Mouse (Mus musculus): ENCODE measurements around the gene Fggy. TPM values are rescaled to one million over a fixed set of nuclear protein-coding genes. Genes with fewer than 3 reads are reported as not detected.

Gene Fggy
- polyA plus RNA-seq, 1 experiment from 2014 or later, result 9.3 TPM

GRCm38 (mm10) chr4:95738725-95739124 is 181.4 kb downstream of the Fggy start:
- Histone ChIP-seq H3K4me3 (ENCODE audit: low read depth, low read length) (no peak overlapping the region), H3K4me2 (ENCODE audit: low read depth, low read length) (no peak overlapping the region), H3K4me1 (ENCODE audit: control insufficient read depth, insufficient read depth, low read length) (peaks cover 5% of the 10 kb centered on the region), H3K36me3 (ENCODE audit: control insufficient read depth, insufficient read depth, low read length) (no peaks in the 10 kb centered on the region), H3K27me3 (ENCODE audit: control insufficient read depth, insufficient read depth, low read length) (no peaks in the 10 kb centered on the region), H3K9ac (replicated peaks; ENCODE audit: low read depth, low read length) (no peak overlapping the region), H3K27ac (ENCODE audit: low read depth, low read length) (no peak overlapping the region), H3K9me3 (ENCODE audit: control insufficient read depth, low read length) (no peaks in the 10 kb centered on the region)
- WGBS, result 75% methylated on average over 4 of the region's 4 CpGs
- ATAC-seq (ENCODE audit: low read depth), result no peak

- WGBS, result 77% methylated on average over 7 of the region's 7 CpGs
- Histone ChIP-seq H3K4me2 (ENCODE audit: low read depth, low read length) (no peak overlapping the region), H3K4me1 (ENCODE audit: control insufficient read depth, insufficient read depth, low read length) (no peaks in the 10 kb centered on the region), H3K27ac (ENCODE audit: low read depth, low read length) (no peak overlapping the region), H3K9me3 (ENCODE audit: control insufficient read depth, low read length) (no peaks in the 10 kb centered on the region), H3K27me3 (ENCODE audit: control insufficient read depth, insufficient read depth, low read length) (no peaks in the 10 kb centered on the region), H3K9ac (replicated peaks; ENCODE audit: low read depth, low read length) (no peak overlapping the region), H3K36me3 (ENCODE audit: control insufficient read depth, insufficient read depth, low read length) (no peaks in the 10 kb centered on the region), H3K4me3 (ENCODE audit: low read depth, low read length) (no peak overlapping the region)
- no peak for ATAC-seq (ENCODE audit: low read depth)
Observed at GRCm38 (mm10) chr4:95741115-95741734, 183.9 kb downstream of the Fggy start.

GRCm38 (mm10) chr4:95742986-95743385 is 185.7 kb downstream of the Fggy start:
- ATAC-seq (ENCODE audit: low read depth), result no peak
- 41% methylated on average over 4 of the region's 4 CpGs for WGBS

GRCm38 (mm10) chr4:95746954-95747353 is 189.6 kb downstream of the Fggy start:
- Histone ChIP-seq H3K9ac (replicated peaks; ENCODE audit: low read depth, low read length) (no peak overlapping the region), H3K27me3 (ENCODE audit: control insufficient read depth, insufficient read depth, low read length) (no peaks in the 10 kb centered on the region), H3K27ac (ENCODE audit: low read depth, low read length) (no peak overlapping the region), H3K4me1 (ENCODE audit: control insufficient read depth, insufficient read depth, low read length) (no peaks in the 10 kb centered on the region), H3K4me2 (ENCODE audit: low read depth, low read length) (no peak overlapping the region), H3K9me3 (ENCODE audit: control insufficient read depth, low read length) (no peaks in the 10 kb centered on the region), H3K36me3 (ENCODE audit: control insufficient read depth, insufficient read depth, low read length) (no peaks in the 10 kb centered on the region), H3K4me3 (ENCODE audit: low read depth, low read length) (no peak overlapping the region)
- no peak for ATAC-seq (ENCODE audit: low read depth)
- 93% methylated on average over 6 of the region's 6 CpGs for WGBS

More at GRCm38 (mm10) chr4:95742986-95743385, 185.7 kb downstream of the Fggy start:
- H3K4me2 ChIP-seq (ENCODE audit: low read depth, low read length), result no peak overlapping the region
- H3K27me3 ChIP-seq (ENCODE audit: control insufficient read depth, insufficient read depth, low read length), result no peaks in the 10 kb centered on the region
- no peaks in the 10 kb centered on the region for H3K4me1 ChIP-seq (ENCODE audit: control insufficient read depth, insufficient read depth, low read length)
- no peak overlapping the region for H3K4me3 ChIP-seq (ENCODE audit: low read depth, low read length)
- H3K27ac ChIP-seq (ENCODE audit: low read depth, low read length), result no peak overlapping the region
- H3K9me3 ChIP-seq (ENCODE audit: control insufficient read depth, low read length), result no peaks in the 10 kb centered on the region
- no peak overlapping the region for H3K9ac ChIP-seq (replicated peaks; ENCODE audit: low read depth, low read length)
- no peaks in the 10 kb centered on the region for H3K36me3 ChIP-seq (ENCODE audit: control insufficient read depth, insufficient read depth, low read length)

GRCm38 (mm10) chr4:95747415-95748202 is 190.3 kb downstream of the Fggy start:
- Histone ChIP-seq H3K27ac (ENCODE audit: low read depth, low read length) (no peak overlapping the region), H3K4me1 (ENCODE audit: control insufficient read depth, insufficient read depth, low read length) (no peaks in the 10 kb centered on the region), H3K9ac (replicated peaks; ENCODE audit: low read depth, low read length) (no peak overlapping the region), H3K4me3 (ENCODE audit: low read depth, low read length) (no peak overlapping the region), H3K27me3 (ENCODE audit: control insufficient read depth, insufficient read depth, low read length) (no peaks in the 10 kb centered on the region), H3K9me3 (ENCODE audit: control insufficient read depth, low read length) (no peaks in the 10 kb centered on the region), H3K36me3 (ENCODE audit: control insufficient read depth, insufficient read depth, low read length) (no peaks in the 10 kb centered on the region), H3K4me2 (ENCODE audit: low read depth, low read length) (no peak overlapping the region)
- 74% methylated on average over 12 of the region's 12 CpGs for WGBS
- no peak for ATAC-seq (ENCODE audit: low read depth)

GRCm38 (mm10) chr4:95750186-95750585 is 192.9 kb downstream of the Fggy start:
- 87% methylated on average over 5 of the region's 5 CpGs for WGBS
- no peak overlapping the region for H3K9ac ChIP-seq (replicated peaks; ENCODE audit: low read depth, low read length)

GRCm38 (mm10) chr4:95752538-95753188 is 195.4 kb downstream of the Fggy start:
- Histone ChIP-seq H3K36me3 (ENCODE audit: control insufficient read depth, insufficient read depth, low read length) (no peaks in the 10 kb centered on the region), H3K4me1 (ENCODE audit: control insufficient read depth, insufficient read depth, low read length) (no peaks in the 10 kb centered on the region), H3K9ac (replicated peaks; ENCODE audit: low read depth, low read length) (no peak overlapping the region), H3K27ac (ENCODE audit: low read depth, low read length) (no peak overlapping the region), H3K4me3 (ENCODE audit: low read depth, low read length) (no peak overlapping the region), H3K4me2 (ENCODE audit: low read depth, low read length) (no peak overlapping the region), H3K9me3 (ENCODE audit: control insufficient read depth, low read length) (no peaks in the 10 kb centered on the region), H3K27me3 (ENCODE audit: control insufficient read depth, insufficient read depth, low read length) (no peaks in the 10 kb centered on the region)
- ATAC-seq (ENCODE audit: low read depth), result no peak
- 68% methylated on average over 6 of the region's 6 CpGs for WGBS

More at GRCm38 (mm10) chr4:95750186-95750585, 192.9 kb downstream of the Fggy start:
- no peak overlapping the region for H3K4me2 ChIP-seq (ENCODE audit: low read depth, low read length)
- H3K4me3 ChIP-seq (ENCODE audit: low read depth, low read length), result no peak overlapping the region
- no peaks in the 10 kb centered on the region for H3K36me3 ChIP-seq (ENCODE audit: control insufficient read depth, insufficient read depth, low read length)
- H3K27ac ChIP-seq (ENCODE audit: low read depth, low read length), result no peak overlapping the region
- no peaks in the 10 kb centered on the region for H3K9me3 ChIP-seq (ENCODE audit: control insufficient read depth, low read length)
- no peaks in the 10 kb centered on the region for H3K4me1 ChIP-seq (ENCODE audit: control insufficient read depth, insufficient read depth, low read length)
- H3K27me3 ChIP-seq (ENCODE audit: control insufficient read depth, insufficient read depth, low read length), result no peaks in the 10 kb centered on the region
- no peak for ATAC-seq (ENCODE audit: low read depth)

GRCm38 (mm10) chr4:95759027-95759731 is 201.9 kb downstream of the Fggy start:
- Histone ChIP-seq H3K27ac (ENCODE audit: low read depth, low read length) (no peak overlapping the region), H3K4me2 (ENCODE audit: low read depth, low read length) (no peak overlapping the region), H3K4me1 (ENCODE audit: control insufficient read depth, insufficient read depth, low read length) (no peaks in the 10 kb centered on the region), H3K9me3 (ENCODE audit: control insufficient read depth, low read length) (no peaks in the 10 kb centered on the region), H3K4me3 (ENCODE audit: low read depth, low read length) (no peak overlapping the region), H3K9ac (replicated peaks; ENCODE audit: low read depth, low read length) (no peak overlapping the region), H3K27me3 (ENCODE audit: control insufficient read depth, insufficient read depth, low read length) (no peaks in the 10 kb centered on the region), H3K36me3 (ENCODE audit: control insufficient read depth, insufficient read depth, low read length) (no peaks in the 10 kb centered on the region)
- no peak for ATAC-seq (ENCODE audit: low read depth)
- 71% methylated on average over 5 of the region's 5 CpGs for WGBS

Data from neural tube, embryonic 14.5 days (tissue).